25 mouse cellular contexts compared by ENCODE assay signal in the genomic region with DNA sequence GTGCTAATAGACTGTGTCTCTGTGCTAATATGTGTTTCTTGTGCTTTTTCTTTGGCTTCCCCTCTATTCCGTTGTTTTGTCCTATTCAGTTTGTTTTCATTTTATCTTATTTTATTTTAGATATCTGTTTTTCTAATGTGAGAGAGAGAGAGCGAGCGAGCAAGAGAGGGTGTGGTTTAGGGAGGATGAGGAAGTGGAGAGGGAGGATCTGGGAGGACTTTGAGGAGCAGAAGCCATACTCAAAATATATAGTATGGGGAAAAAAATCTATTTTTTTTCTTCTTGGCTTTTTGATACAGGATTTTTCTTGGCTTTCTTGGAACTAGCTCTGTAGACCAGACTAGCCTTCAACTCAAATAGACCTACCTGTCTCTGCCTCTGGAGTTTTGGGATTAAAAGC.
"Had no signal": no experiment of that assay in that cellular context is flagged by ENCODE, and none has a peak within 500 bp of the region (broad histone marks: within the 10 kb centered on the region; RNA-seq: fewer than 3 reads in every experiment).

No protein-coding gene starts in this region.

- H3K27ac ChIP-seq: embryonic facial prominence, embryonic 10.5 days; embryonic facial prominence, embryonic 12.5 days; embryonic facial prominence, embryonic 13.5 days; embryonic facial prominence, embryonic 15.5 days; forebrain, embryonic 10.5 days; forebrain, embryonic 12.5 days; forebrain, embryonic 13.5 days; forebrain, embryonic 15.5 days; gastrocnemius, adult 2 months; heart, adult 2 months; heart, embryonic 10.5 days had no signal

- H3K4me3 ChIP-seq: embryonic facial prominence, embryonic 10.5 days; embryonic facial prominence, embryonic 12.5 days; embryonic facial prominence, embryonic 13.5 days; embryonic facial prominence, embryonic 15.5 days; erythroblast, embryonic 14.5 days; forebrain, embryonic 10.5 days; forebrain, embryonic 12.5 days; forebrain, embryonic 13.5 days; forebrain, embryonic 15.5 days; gastrocnemius, adult 2 months; heart, adult 2 months; heart, embryonic 10.5 days had no signal

- DNase-seq: cerebellum, adult 9-10 months; cerebellum, adult 9-11 months; cerebellum, postnatal 10 days; cerebellum, postnatal 14 days; cerebellum, postnatal 25 days; cerebellum, postnatal 36 days; embryo, embryonic 11 days; forebrain, postnatal 0 days; gastrocnemius, adult 2 months; gastrocnemius, postnatal 10 days; gastrocnemius, postnatal 14 days; gastrocnemius, postnatal 36 days; heart, adult 11 months; heart, adult 18-20 months; heart, adult 2 months had no signal

- H3K4me1 ChIP-seq: embryonic facial prominence, embryonic 12.5 days; embryonic facial prominence, embryonic 13.5 days; embryonic facial prominence, embryonic 15.5 days; forebrain, embryonic 12.5 days; forebrain, embryonic 13.5 days; forebrain, embryonic 15.5 days; heart, embryonic 10.5 days had no signal

- H3K27me3 ChIP-seq: embryonic facial prominence, embryonic 12.5 days; embryonic facial prominence, embryonic 13.5 days; embryonic facial prominence, embryonic 15.5 days; forebrain, embryonic 12.5 days; forebrain, embryonic 13.5 days; forebrain, embryonic 15.5 days had no signal

- H3K9ac ChIP-seq: embryonic facial prominence, embryonic 12.5 days; embryonic facial prominence, embryonic 13.5 days; embryonic facial prominence, embryonic 15.5 days; forebrain, embryonic 12.5 days; forebrain, embryonic 13.5 days; forebrain, embryonic 15.5 days; forebrain, postnatal 0 days had no signal

- H3K36me3 ChIP-seq: embryonic facial prominence, embryonic 10.5 days; embryonic facial prominence, embryonic 12.5 days; embryonic facial prominence, embryonic 13.5 days; embryonic facial prominence, embryonic 15.5 days; forebrain, embryonic 10.5 days; forebrain, embryonic 12.5 days; forebrain, embryonic 15.5 days; heart, embryonic 10.5 days had no signal

- H3K9me3 ChIP-seq: embryonic facial prominence, embryonic 10.5 days; embryonic facial prominence, embryonic 12.5 days; embryonic facial prominence, embryonic 13.5 days; embryonic facial prominence, embryonic 15.5 days; forebrain, embryonic 10.5 days; forebrain, embryonic 12.5 days; forebrain, embryonic 13.5 days; forebrain, embryonic 15.5 days; heart, embryonic 10.5 days had no signal
